ENCODE assay signal across 20 mouse cellular contexts in genomic region chr12:104746601-104747000, GRCm38 (mm10).
"Had no signal": no experiment of that assay in that cellular context is flagged by ENCODE, and none has a peak within 500 bp of the region (broad histone marks: within the 10 kb centered on the region; RNA-seq: fewer than 3 reads in every experiment).

No protein-coding gene starts in this region.

- DNase-seq: kidney, postnatal 4 days; left cerebral cortex, postnatal 4 days; lung, embryonic 14.5 days; right cerebral cortex, adult 18-20 months; right cerebral cortex, postnatal 14 days; right cerebral cortex, postnatal 4 days; spleen, adult 18-20 months; thymus, postnatal 36 days had no signal

- H3K9ac ChIP-seq: intestine, embryonic 15.5 days; limb, embryonic 12.5 days; limb, embryonic 15.5 days; liver, embryonic 15.5 days; lung, embryonic 14.5 days; midbrain, embryonic 12.5 days; midbrain, embryonic 15.5 days; neural tube, embryonic 12.5 days; neural tube, embryonic 15.5 days; stomach, embryonic 15.5 days had no signal

- H3K4me3 ChIP-seq: intestine, embryonic 15.5 days; limb, embryonic 12.5 days; limb, embryonic 15.5 days; liver, embryonic 15.5 days; midbrain, embryonic 12.5 days; midbrain, embryonic 15.5 days; neural tube, embryonic 12.5 days; neural tube, embryonic 15.5 days; stomach, embryonic 15.5 days had no signal

- ATAC-seq: hindbrain, embryonic 16.5 days; intestine, embryonic 15.5 days; lung, postnatal 0 days; midbrain, embryonic 15.5 days had no signal

- H3K9me3 ChIP-seq: intestine, embryonic 15.5 days; limb, embryonic 12.5 days; limb, embryonic 15.5 days; liver, embryonic 15.5 days; midbrain, embryonic 12.5 days; midbrain, embryonic 15.5 days; neural tube, embryonic 12.5 days; neural tube, embryonic 15.5 days; stomach, embryonic 15.5 days had no signal

- H3K27me3 ChIP-seq: intestine, embryonic 15.5 days; limb, embryonic 12.5 days; limb, embryonic 15.5 days; liver, embryonic 15.5 days; midbrain, embryonic 12.5 days; midbrain, embryonic 15.5 days; neural tube, embryonic 12.5 days; neural tube, embryonic 15.5 days; stomach, embryonic 15.5 days had no signal

- H3K36me3 ChIP-seq: intestine, embryonic 15.5 days; midbrain, embryonic 15.5 days; neural tube, embryonic 15.5 days; stomach, embryonic 15.5 days had no signal

- H3K4me2 ChIP-seq: intestine, embryonic 15.5 days; limb, embryonic 12.5 days; limb, embryonic 15.5 days; liver, embryonic 15.5 days; lung, embryonic 14.5 days; midbrain, embryonic 12.5 days; midbrain, embryonic 15.5 days; neural tube, embryonic 12.5 days; neural tube, embryonic 15.5 days; stomach, embryonic 15.5 days had no signal

- H3K27ac ChIP-seq: intestine, embryonic 15.5 days; limb, embryonic 12.5 days; limb, embryonic 15.5 days; liver, embryonic 15.5 days; macrophage; midbrain, embryonic 12.5 days; midbrain, embryonic 15.5 days; neural tube, embryonic 12.5 days; neural tube, embryonic 15.5 days; stomach, embryonic 15.5 days had no signal
